Mouse (Mus musculus): Measurements from ENCODE around the gene Rasgef1b. TPM values are rescaled to one million over a fixed set of nuclear protein-coding genes. Genes with fewer than 3 reads are reported as not detected.

The Rasgef1b gene
- polyA plus RNA-seq, 1 experiment: 0.36 TPM

- Histone ChIP-seq H3K4me3 (ENCODE audit: insufficient read depth, low read depth, low read length) (no peak overlapping the region), H3K4me1 (ENCODE audit: control insufficient read depth, insufficient read depth, insufficient read length, low read length) (no peaks in the 10 kb centered on the region), H3K27ac (replicated peaks; ENCODE audit: low read depth, low read length) (no peak overlapping the region)
Measured at GRCm38 (mm10) chr5:99283636-99284035, 445.2 kb downstream of the Rasgef1b start.

DNA sequence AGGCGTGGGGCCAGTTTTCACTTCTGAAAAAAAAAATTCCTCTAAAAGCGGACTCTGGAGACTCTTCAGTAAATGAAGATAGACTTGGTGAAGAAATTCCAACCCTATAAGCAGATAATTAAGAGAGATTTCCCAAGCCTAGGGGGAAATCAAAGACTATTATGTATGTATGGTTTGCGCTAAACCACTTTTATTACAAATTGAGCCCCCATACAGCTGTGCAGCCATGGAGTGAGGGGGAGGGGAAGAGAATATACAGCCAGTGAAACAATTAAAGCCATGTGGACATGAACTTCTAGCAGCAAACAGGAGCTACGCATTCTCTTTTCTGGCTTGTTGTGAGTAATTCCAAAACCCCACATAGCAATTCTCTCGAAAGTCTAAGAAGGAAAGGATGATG, 448.3 kb downstream of the Rasgef1b start:
- Histone ChIP-seq H3K27ac (replicated peaks; ENCODE audit: low read depth, low read length) (no peak overlapping the region), H3K4me3 (ENCODE audit: insufficient read depth, low read depth, low read length) (no peak overlapping the region), H3K4me1 (ENCODE audit: control insufficient read depth, insufficient read depth, insufficient read length, low read length) (no peaks in the 10 kb centered on the region)

- no peaks in the 10 kb centered on the region for H3K4me1 ChIP-seq (ENCODE audit: control insufficient read depth, insufficient read depth, insufficient read length, low read length)
- no peak overlapping the region for H3K27ac ChIP-seq (replicated peaks; ENCODE audit: low read depth, low read length)
- H3K4me3 ChIP-seq (ENCODE audit: insufficient read depth, low read depth, low read length): no peak overlapping the region
Measured at GRCm38 (mm10) chr5:99279016-99279757, 449.7 kb downstream of the Rasgef1b start.

DNA sequence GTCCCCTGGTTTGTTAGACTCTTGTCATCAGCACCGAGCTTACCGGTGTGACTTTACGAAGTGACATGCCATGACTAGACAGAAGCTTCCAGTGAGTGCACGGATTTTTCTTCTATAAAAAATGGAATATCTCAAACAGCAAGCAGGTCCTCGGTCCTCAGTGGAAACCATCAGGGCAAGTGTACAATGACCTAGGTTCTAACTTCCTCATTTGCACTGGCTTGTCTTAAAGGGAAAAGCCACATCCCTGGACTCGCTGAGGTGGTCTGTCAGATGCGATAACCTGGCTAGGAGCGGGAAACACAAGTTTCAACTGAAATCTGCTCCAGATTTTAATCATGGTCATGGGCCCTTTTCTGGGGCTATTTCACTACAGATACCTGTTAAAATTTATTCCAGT, 450.5 kb downstream of the Rasgef1b start:
- no peaks in the 10 kb centered on the region for H3K4me1 ChIP-seq (ENCODE audit: control insufficient read depth, insufficient read depth, insufficient read length, low read length)
- H3K4me3 ChIP-seq (ENCODE audit: insufficient read depth, low read depth, low read length): no peak overlapping the region
- no peak overlapping the region for H3K27ac ChIP-seq (replicated peaks; ENCODE audit: low read depth, low read length)

DNA sequence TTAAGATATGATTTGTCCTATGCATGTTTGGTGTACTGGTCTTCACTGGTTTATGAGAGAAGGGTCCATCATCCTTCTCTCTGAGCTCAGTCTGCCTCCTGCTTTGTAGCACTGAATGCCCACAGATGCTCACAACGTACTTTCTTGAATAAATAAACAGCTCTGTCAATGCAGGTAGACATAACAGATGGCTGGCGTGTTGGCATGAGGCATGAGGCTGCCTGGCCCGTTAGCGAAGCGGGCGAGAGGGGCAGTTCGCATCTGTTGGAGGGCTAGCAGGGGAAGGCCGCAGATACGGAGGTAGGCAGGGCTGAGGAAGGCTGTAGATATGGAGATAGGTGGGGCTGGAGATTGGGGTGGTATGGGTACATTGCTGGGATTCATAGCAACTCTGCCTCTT, 451.3 kb downstream of the Rasgef1b start:
- Histone ChIP-seq H3K27ac (replicated peaks; ENCODE audit: low read depth, low read length) (no peak overlapping the region), H3K4me1 (ENCODE audit: control insufficient read depth, insufficient read depth, insufficient read length, low read length) (no peaks in the 10 kb centered on the region), H3K4me3 (ENCODE audit: insufficient read depth, low read depth, low read length) (no peak overlapping the region)

DNA sequence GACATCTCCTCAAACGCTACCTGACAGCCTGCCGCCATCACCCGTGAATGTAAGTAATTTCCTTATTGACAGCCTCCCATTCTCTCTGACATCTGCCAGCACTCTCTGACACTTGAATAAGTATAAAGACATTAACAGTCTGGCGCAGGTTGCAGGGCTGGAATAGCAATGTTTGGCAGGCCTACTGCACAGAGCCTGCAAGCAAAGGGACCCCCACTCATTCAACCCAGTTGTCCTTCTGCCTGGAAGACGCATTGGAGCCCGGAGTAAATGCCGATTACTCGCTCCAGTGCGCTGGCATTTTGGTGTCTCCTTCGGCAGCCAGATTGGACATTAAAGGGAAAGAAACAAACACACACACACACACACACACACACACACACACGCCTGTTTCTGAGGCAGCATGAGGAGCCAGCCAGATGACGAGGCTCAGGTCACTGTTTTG, 454.7 kb downstream of the Rasgef1b start:
- Histone ChIP-seq H3K27ac (replicated peaks; ENCODE audit: low read depth, low read length) (no peak overlapping the region), H3K4me1 (ENCODE audit: control insufficient read depth, insufficient read depth, insufficient read length, low read length) (no peaks in the 10 kb centered on the region; the same call in 1 of the 2 replicates), H3K4me3 (ENCODE audit: insufficient read depth, low read depth, low read length) (no peak overlapping the region)

DNA sequence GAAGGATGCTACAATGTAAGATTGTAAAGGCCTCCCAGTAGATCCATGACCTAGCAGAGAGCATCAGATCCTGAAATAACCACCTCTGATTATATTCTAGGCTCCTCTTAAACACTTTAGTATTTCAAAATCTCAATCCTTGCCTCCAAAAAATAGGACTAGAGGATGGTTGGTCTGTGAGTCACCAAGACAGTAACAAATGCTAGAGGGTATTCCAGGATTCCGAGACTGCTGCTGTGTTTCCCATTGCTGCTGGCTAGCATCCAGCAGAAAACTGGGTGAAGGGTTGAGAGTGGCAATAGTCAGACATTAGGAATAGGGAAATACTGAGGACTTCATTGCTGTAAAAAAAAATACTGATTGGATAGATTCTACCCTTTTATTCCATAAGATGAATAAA, 457.3 kb downstream of the Rasgef1b start:
- Histone ChIP-seq H3K4me3 (ENCODE audit: insufficient read depth, low read depth, low read length) (no peak overlapping the region), H3K27ac (replicated peaks; ENCODE audit: low read depth, low read length) (no peak overlapping the region), H3K4me1 (ENCODE audit: control insufficient read depth, insufficient read depth, insufficient read length, low read length) (no peaks in the 10 kb centered on the region; the same call in 1 of the 2 replicates)

- Histone ChIP-seq H3K4me3 (ENCODE audit: insufficient read depth, low read depth, low read length) (no peak overlapping the region), H3K4me1 (ENCODE audit: control insufficient read depth, insufficient read depth, insufficient read length, low read length) (no peaks in the 10 kb centered on the region; the same call in 1 of the 2 replicates), H3K27ac (replicated peaks; ENCODE audit: low read depth, low read length) (no peak overlapping the region)
Measured at GRCm38 (mm10) chr5:99269131-99269530, 459.7 kb downstream of the Rasgef1b start.

DNA sequence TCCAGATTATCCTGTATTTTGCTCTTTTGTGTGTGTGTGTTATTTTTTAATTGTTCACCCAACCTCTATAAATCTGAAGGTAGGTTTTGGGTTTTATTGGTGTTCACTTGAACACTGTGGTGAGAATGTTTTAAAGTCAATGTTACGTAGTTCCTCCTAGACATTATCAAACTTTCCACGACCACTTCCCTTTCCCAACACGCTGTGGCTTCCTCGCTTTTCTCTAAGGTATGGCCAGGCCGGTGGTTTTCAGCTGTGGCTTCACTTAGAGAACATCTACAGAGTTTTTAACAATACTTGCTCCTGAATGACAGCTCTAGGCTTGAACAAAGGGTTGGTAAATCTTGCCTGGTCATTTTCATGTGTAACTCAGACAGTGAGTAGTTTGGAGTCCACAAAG, 461.5 kb downstream of the Rasgef1b start:
- Histone ChIP-seq H3K4me1 (ENCODE audit: control insufficient read depth, insufficient read depth, insufficient read length, low read length) (no peaks in the 10 kb centered on the region; the same call in 1 of the 2 replicates), H3K27ac (replicated peaks; ENCODE audit: low read depth, low read length) (no peak overlapping the region), H3K4me3 (ENCODE audit: insufficient read depth, low read depth, low read length) (no peak overlapping the region)

DNA sequence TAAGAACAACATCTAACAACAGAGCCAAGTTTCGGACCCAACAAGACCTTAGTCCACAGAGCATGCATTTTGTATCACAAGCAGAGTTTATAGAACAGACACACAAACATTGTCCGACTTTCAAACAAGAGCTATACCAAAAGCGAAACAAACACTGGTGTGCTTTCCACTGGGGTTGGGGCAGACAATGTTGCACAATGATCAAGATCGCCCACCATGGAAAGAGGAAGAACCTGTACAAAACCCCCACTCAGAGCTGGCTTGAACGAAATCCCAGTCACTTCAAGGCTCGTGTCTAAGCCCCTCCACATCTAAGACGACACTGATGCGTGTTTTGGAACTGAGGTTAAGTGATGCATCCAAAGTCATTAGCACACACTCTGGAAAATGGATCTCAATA, 462.6 kb downstream of the Rasgef1b start:
- Histone ChIP-seq H3K27ac (replicated peaks; ENCODE audit: low read depth, low read length) (no peak overlapping the region), H3K4me3 (ENCODE audit: insufficient read depth, low read depth, low read length) (no peak overlapping the region), H3K4me1 (ENCODE audit: control insufficient read depth, insufficient read depth, insufficient read length, low read length) (no peaks in the 10 kb centered on the region)

DNA sequence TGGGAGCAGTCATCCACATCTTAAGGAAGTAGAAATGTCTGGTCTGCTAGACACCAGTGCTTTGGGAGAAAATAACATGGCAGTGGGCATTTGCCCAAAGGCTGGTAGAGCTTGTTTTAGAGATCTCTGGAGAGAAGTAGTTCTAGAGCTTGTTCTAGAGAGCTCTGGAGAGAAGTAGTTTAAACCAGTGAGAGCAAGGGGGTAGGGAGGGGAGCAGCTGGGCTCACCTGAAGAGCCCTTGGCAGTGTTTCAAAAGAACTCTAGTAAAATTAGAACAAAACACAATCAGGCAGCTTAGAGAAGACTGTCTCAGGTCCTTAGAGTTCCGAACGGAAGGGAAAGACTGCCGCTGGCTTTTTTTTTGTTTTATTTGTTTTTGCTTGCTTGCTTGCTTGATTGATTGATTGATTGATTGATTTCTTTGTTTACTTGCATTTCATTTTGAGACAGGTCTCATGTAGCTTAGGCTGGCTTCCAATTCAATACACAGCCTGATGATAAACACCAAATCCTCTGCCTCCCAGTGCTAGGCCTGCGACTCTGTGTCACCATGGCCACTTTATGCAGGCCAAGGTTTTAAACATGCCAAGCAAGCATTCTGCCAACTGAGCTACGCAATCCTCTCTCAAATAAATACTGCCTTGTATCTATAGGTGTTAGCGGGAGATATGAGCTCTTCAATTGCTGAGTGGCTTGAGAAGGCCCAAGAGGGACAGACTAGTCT, 466.5 kb downstream of the Rasgef1b start:
- Histone ChIP-seq H3K4me3 (ENCODE audit: insufficient read depth, low read depth, low read length) (no peak overlapping the region), H3K27ac (replicated peaks; ENCODE audit: low read depth, low read length) (no peak overlapping the region), H3K4me1 (ENCODE audit: control insufficient read depth, insufficient read depth, insufficient read length, low read length) (no peaks in the 10 kb centered on the region)

- Histone ChIP-seq H3K27ac (replicated peaks; ENCODE audit: low read depth, low read length) (no peak overlapping the region), H3K4me1 (ENCODE audit: control insufficient read depth, insufficient read depth, insufficient read length, low read length) (no peaks in the 10 kb centered on the region), H3K4me3 (ENCODE audit: insufficient read depth, low read depth, low read length) (no peak overlapping the region)
Measured at GRCm38 (mm10) chr5:99261121-99261724, 467.6 kb downstream of the Rasgef1b start.

DNA sequence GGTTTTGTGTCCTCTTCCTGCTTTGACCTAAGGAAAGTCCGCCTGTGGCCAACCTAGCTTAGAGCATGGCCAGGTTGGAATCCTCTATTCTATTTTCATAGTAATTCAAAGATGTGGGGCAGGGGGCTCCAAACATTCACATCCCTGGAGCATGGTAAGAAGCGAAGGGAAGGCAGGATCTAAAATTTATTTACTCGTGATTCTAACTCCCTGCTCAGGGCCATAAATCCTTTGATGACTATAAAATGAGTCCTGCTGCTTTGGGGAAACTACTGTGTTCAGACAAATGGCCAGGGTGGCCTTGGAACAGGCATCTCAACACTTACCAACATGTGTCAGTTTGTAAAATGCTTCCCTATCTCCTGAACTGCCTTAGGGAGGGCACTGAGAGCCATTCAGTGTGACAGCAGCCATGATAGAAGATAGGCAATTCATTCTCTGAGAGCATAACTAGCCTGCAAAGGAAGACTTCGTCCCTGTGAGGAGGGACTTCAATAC, 470.8 kb downstream of the Rasgef1b start:
- Histone ChIP-seq H3K4me1 (ENCODE audit: control insufficient read depth, insufficient read depth, insufficient read length, low read length) (no peaks in the 10 kb centered on the region), H3K27ac (replicated peaks; ENCODE audit: low read depth, low read length) (no peak overlapping the region), H3K4me3 (ENCODE audit: insufficient read depth, low read depth, low read length) (no peak overlapping the region)

DNA sequence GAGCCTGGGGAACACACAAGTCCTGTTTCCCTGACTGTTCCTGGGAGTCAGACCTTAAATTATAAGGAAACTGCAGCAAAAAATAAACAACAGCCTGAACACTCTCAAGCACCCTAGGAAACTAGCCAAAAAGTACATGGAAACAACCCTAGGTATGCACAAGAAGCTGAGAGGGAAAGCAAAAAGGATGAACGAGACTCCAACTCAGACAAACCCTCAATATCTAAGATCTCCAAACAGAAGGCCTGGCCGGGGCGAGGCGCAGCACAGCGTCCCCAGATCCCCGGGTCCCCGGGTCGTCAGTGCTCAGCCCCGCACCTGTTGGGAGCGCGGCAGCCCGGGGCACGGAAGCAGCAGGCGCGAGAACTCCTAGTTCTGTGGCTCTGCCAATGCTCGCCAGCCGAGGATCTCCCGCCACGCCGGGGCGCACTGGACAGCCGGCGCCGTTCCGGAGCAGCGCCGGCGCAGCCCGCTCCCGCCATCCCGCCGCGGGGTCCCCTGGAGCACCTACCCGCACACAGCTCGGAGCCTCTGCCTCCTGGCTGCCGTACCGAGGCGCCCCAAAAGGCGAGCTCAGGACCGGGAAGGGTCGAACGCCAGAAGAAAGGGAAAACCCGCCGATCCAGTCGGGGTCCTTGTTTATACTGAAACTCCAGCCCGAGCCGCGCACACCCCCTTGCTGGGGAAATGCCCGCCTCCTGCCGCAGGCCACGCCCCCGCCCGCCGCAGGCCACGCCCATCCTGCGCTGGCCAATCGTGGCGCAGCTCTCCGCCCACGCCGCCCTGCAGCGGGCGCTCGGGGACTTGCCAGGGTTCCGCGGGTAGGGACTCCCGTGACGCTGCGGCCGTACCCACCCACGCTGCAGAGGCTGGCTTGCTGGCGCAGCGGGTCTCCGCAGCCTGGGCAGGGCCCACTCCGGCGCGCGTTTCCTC, 476.4 kb downstream of the Rasgef1b start:
- H3K4me3 ChIP-seq (ENCODE audit: insufficient read depth, low read depth, low read length): peak overlapping the region; percentile 86
- H3K4me1 ChIP-seq (ENCODE audit: control insufficient read depth, insufficient read depth, insufficient read length, low read length): no peaks in the 10 kb centered on the region
- peak overlapping the region; percentile 26; the same call in 1 of the 2 replicates for H3K27ac ChIP-seq (replicated peaks; ENCODE audit: low read depth, low read length)

Measured in brown adipose tissue, adult 24 weeks (tissue).